ENCODE assay signal across 10 mouse cellular contexts in the genomic region with DNA sequence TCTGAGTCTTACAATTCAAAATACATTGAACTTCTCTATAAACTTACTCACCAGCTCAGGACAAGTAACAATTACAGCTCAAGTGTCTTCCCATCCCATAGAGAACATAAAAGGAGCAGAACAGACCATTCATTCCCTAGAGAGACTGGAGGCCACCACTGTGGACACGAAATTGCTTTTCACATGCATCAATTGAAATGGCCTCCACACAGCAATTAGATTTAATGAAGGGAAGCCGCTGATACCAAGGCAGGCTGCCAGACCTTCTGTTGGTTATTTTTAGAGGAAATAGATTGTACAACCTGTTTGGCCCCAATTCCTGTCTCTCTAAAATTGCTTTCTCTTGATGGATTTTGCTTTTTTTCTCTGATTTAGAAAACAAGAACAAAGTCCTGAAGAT.
A peak's percentile ranks its signal among the peaks of the same experiment; 100 is the strongest.
DNase-seq lines count a peak whose midpoint lies in the region.
"Had no signal": no experiment of that assay in that cellular context is flagged by ENCODE, and none has a peak within 500 bp of the region (broad histone marks: within the 10 kb centered on the region; RNA-seq: fewer than 3 reads in every experiment).

No protein-coding gene starts in this region.

- peak; percentile 27 for DNase-seq in layer of hippocampus, adult 11-12 months (ENCODE audit: low spot score)
- no peak for DNase-seq in layer of hippocampus, adult 9-10 months (ENCODE audit: low spot score)
- peak; percentile 9 for DNase-seq in cerebellum, adult 11-12 months
- peak; percentile 19 for DNase-seq in cerebellum, adult 9-10 months
- peak; percentile 14 to 65 for DNase-seq in layer of hippocampus, postnatal 14 days (ENCODE audit: low spot score in 2 of 2)
- no peak for DNase-seq in right cerebral cortex, adult 2 months (ENCODE audit: low spot score in 2 of 2)
- DNase-seq in adrenal gland, adult (ENCODE audit: inconsistent age in 2 of 2, low spot score in 1 of 2), result no peak
- DNase-seq: adrenal gland, adult 8-10 months; gastrocnemius, postnatal 36 days; kidney, postnatal 36 days had no signal

Comparison
In these comparisons a context has a peak if more than half of its experiments do, and no peak if none do; other contexts are left out.
1. DNase-seq: peak in layer of hippocampus, adult 11-12 months (single experiment), cerebellum, adult 11-12 months (single experiment), cerebellum, adult 9-10 months (single experiment) and layer of hippocampus, postnatal 14 days (2 of 2); none in layer of hippocampus, adult 9-10 months (single experiment), right cerebral cortex, adult 2 months (0 of 2) and adrenal gland, adult (0 of 2).